Mouse (Mus musculus): ENCODE data around the gene Trappc6a.

DNA sequence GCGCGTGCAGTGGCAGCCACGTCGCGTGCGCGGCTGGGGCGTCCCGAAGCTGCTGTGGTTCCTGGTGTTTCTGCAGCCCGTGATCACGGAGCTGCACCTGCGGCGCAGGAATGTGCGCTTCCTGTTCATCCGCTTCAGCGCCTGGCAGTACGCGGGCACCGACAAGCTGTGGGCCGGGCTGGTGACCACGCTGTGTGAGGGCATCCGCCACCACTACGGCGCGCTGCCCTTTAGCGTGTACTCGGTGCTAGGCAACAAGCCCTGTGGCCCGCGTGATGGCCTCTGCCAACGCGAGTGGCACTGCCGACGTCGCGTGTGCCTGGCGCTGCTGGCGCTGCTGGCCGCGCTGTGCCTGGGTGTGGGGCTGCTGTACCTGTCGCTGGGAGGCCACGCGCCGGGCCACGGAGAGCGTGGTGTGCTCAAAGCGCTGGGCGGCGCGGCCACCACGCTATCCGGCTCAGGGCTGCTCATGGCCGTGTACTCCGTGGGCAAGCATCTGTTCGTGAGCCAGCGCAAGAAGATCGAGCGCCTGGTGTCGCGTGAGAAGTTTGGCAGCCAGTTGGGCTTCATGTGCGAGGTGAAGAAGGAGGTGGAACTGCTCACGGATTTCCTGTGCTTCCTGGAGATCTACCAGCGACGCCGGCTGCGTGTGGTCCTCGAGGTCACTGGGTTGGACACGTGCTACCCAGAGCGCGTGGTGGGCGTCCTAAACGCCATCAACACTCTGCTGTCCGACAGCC lies 15.0 kb downstream of the Trappc6a start:
- TF ChIP-seq CTCF (IDR thresholded peaks at IDR 0.05; ENCODE audit: borderline replicate concordance, insufficient read depth, low read length) (no peak), POLR2A (IDR thresholded peaks at IDR 0.05; ENCODE audit: low read depth, low read length) (no peak)

Data from embryonic fibroblast, embryonic 13.5 days (primary cell).